Mouse (Mus musculus) limb, embryonic 11.5 days (tissue): ENCODE measurements around the gene Ndufs4. TPM values are rescaled to one million over a fixed set of nuclear protein-coding genes. Genes with fewer than 3 reads are reported as not detected.

Experiments used
- ATAC-seq: fragments of 200-750 bp; cut with Nextera tagmentation; 2 replicates; pipeline ENCODE4 v1.8.0; 2017; ENCODE audit warnings: low read depth; ENCODE audit not compliant: insufficient number of reproducible peaks, low FRiP score, low TSS enrichment
- DNase-seq: peaks from one replicate; pipeline ENCODE4 v3.0.0-alpha.2; 2015; ENCODE audit warnings: low spot score
- H3K27ac ChIP-seq: fragments of 300-500 bp; sonication (generic); replicated peaks from 2 replicates; pipeline ENCODE4 v1.5.1; 2014; ENCODE audit warnings: low read depth, mild to moderate bottlenecking, low read length
- H3K27me3 ChIP-seq: fragments of 300-500 bp; sonication (generic); 2 replicates; pipeline ENCODE4 v1.6.1; 2014; ENCODE audit warnings: mild to moderate bottlenecking, low read length, mixed read lengths; ENCODE audit not compliant: control insufficient read depth, insufficient read depth
- H3K36me3 ChIP-seq: fragments of 300-500 bp; sonication (generic); 2 replicates; pipeline ENCODE4 v1.6.1; 2014; ENCODE audit warnings: mild to moderate bottlenecking, low read length, moderate library complexity, mixed read lengths; ENCODE audit not compliant: control insufficient read depth, insufficient read depth
- H3K4me1 ChIP-seq: fragments of 300-500 bp; sonication (generic); 2 replicates; pipeline ENCODE4 v1.6.1; 2014; ENCODE audit warnings: low read length, mixed read lengths; ENCODE audit not compliant: control insufficient read depth, insufficient read depth
- H3K4me2 ChIP-seq: fragments of 300-500 bp; sonication (generic); 2 replicates; pipeline ENCODE4 v1.6.1; 2014; ENCODE audit warnings: low read depth, mild to moderate bottlenecking, moderate library complexity; ENCODE audit not compliant: severe bottlenecking
- H3K4me3 ChIP-seq: fragments of 300-500 bp; sonication (generic); 2 replicates; pipeline ENCODE4 v1.5.1; 2014; ENCODE audit warnings: low read depth, low read length
- H3K9ac ChIP-seq: fragments of 300-500 bp; sonication (generic); 2 replicates; pipeline ENCODE4 v1.6.1; 2014; ENCODE audit warnings: mild to moderate bottlenecking, low read length
- H3K9me3 ChIP-seq: fragments of 300-500 bp; sonication (generic); 2 replicates; pipeline ENCODE4 v1.6.1; 2016; ENCODE audit warnings: low read length; ENCODE audit not compliant: control insufficient read depth
- WGBS: fragments of 180-500 bp; shearing (Covaris S2); extraction: QIAGEN DNeasy Blood & Tissue Kit; methylation state at CpG from one replicate; pipeline ENCODE4 v1.1.7; 2014; 5-methylcytosine and 5-hydroxymethylcytosine counted together
- polyA plus RNA-seq: library from polyadenylated mRNA; unstranded; fragments of >200 nt; fragmentation: Nextera tagmentation; extraction: Ambion mirVana; gene quantifications from 2 replicates; pipeline ENCODE4 v1.2.1, GENCODE M21; 2014

The Ndufs4 gene
- polyA plus RNA-seq = 310 and 323 TPM in 2 replicates

DNA sequence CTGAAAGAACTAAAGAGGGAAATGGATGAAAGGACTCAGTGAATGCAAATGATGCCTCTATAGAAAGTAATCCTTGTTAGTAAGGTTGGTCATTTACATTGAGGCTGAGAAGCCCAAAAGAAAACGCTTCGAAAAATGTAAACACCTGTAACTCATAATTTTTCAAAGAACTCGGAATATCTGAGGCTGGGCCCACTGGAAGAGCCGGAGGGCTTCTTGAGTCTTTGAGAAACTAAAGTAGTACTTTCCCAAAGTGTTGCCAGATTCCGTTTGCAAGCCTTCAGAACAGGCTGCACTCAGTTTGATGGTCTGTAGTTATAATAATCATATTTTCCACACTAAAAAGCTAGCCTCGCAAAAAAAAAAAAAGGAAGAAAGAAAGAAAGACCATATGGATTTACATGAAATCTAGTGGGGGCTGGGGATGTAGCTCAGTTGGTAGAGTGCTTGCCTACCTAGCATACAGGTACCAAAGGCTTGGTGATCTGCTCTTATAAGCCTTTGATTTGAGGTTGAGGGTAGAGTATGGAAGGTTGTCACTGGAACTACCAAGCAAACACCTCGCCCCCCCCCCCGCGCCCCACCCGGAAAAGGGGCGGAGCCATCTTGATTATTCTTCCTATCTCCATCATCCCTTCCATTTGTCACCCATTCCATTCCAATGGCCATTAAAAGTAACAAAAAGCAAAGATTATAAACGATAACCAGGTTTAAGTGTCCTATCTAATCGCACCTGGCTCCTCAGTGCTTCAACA lies at the start of gene Ndufs4:
Gene Ndufs4, minus strand, starts transcription at position 48 of the 755 bp plus-strand sequence.
- ATAC-seq = no peak; the same call in 1 of the 2 replicates
- H3K4me2 ChIP-seq = peak within 1 kb of the TSS; percentile 71
- no peaks in the 10 kb centered on the region for H3K27me3 ChIP-seq
- H3K36me3 ChIP-seq = no peaks in the 10 kb centered on the region
- H3K27ac ChIP-seq = peak within 1 kb of the TSS; percentile 57; the same call in 1 of the 2 replicates
- no peak for DNase-seq
- WGBS = 44% methylated on average over 13 of the region's 13 CpGs
- peak within 1 kb of the TSS; percentile 78 for H3K9ac ChIP-seq
- no peaks in the 10 kb centered on the region for H3K9me3 ChIP-seq
- H3K4me3 ChIP-seq = peak within 1 kb of the TSS; percentile 77
- H3K4me1 ChIP-seq = 0 out of 2 replicates have a peak, but pooled peaks cover 2% of the 10 kb centered on the region

DNA sequence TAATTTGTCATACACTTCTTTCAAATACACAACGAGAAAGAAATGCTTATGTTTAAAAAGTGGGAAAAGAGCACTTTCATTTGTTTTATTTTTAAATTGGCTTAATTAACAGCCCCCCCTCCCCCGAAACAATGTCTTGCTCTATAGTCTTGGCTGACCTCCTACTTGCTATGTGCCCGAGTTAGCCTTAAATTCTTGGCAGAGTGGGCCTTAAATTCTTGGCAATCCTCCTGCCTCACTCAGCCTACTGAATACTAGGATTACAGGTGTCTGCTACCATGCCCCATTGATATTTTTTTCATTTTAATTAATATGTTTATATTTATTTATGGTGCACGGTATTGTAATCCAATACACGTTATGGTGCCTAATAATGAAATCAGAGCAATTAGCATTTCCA lies 44.4 kb upstream of the Ndufs4 start:
- 89% methylated on average over 5 of the region's 5 CpGs for WGBS
- no peak overlapping the region for H3K4me2 ChIP-seq
- ATAC-seq (no peak), DNase-seq (no peak)
- no peak overlapping the region for H3K4me3 ChIP-seq
- H3K4me1 ChIP-seq = no peaks in the 10 kb centered on the region
- no peak overlapping the region for H3K9ac ChIP-seq
- no peaks in the 10 kb centered on the region for H3K9me3 ChIP-seq
- no peaks in the 10 kb centered on the region for H3K27me3 ChIP-seq
- H3K27ac ChIP-seq = no peak overlapping the region
- H3K36me3 ChIP-seq = no peaks in the 10 kb centered on the region

DNA sequence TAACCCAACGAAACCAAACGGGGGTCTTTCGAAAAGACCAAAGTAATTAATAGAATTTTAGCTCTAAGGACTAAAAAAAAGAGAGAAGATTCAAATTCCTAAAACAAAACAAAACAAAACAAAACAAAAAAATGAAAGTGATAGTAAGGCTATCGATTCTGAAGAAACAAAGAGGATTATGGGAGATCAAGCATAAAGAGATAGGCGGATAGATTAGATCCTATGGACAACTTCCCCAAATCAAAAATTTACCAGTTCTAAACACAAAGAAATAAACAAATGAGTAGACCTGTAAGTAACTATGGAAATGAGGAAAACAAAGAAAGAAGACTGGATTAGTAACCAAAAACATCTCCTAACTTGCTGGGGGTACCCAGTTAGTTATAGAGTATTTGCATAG lies 37.2 kb upstream of the Ndufs4 start:
- no peaks in the 10 kb centered on the region for H3K9me3 ChIP-seq
- no peak overlapping the region for H3K27ac ChIP-seq
- H3K4me2 ChIP-seq = no peak overlapping the region
- DNase-seq (no peak), ATAC-seq (no peak)
- 97% methylated on average over 5 of the region's 5 CpGs for WGBS
- no peak overlapping the region for H3K4me3 ChIP-seq
- H3K36me3 ChIP-seq = no peaks in the 10 kb centered on the region
- H3K4me1 ChIP-seq = no peaks in the 10 kb centered on the region
- H3K27me3 ChIP-seq = no peaks in the 10 kb centered on the region
- H3K9ac ChIP-seq = no peak overlapping the region

DNA sequence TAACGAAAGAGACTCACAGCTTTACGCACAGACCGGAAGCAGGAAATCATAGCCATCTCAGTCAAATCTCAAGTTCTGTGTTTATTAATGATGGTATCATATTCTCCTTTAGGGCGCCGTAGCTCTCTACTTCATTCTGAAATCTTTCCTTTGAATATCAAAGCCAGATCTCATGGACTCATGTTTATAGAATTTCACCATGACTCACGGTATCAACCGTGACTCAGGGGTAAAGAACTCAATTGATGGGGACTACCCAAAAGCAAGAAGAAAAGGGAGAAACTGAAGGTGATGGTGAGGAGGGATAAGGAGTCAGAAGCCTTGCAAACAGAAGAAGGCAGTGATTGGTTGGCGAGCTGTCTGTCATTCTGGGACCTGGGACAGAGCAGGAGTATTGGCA lies 32.2 kb upstream of the Ndufs4 start:
- no peaks in the 10 kb centered on the region for H3K36me3 ChIP-seq
- no peaks in the 10 kb centered on the region for H3K27me3 ChIP-seq
- ATAC-seq = no peak
- H3K9me3 ChIP-seq = no peaks in the 10 kb centered on the region
- H3K4me2 ChIP-seq = no peak overlapping the region
- H3K4me1 ChIP-seq = no peaks in the 10 kb centered on the region
- H3K27ac ChIP-seq = no peak overlapping the region
- no peak overlapping the region for H3K9ac ChIP-seq
- WGBS = 89% methylated on average over 8 of the region's 8 CpGs
- no peak for DNase-seq
- H3K4me3 ChIP-seq = no peak overlapping the region

DNA sequence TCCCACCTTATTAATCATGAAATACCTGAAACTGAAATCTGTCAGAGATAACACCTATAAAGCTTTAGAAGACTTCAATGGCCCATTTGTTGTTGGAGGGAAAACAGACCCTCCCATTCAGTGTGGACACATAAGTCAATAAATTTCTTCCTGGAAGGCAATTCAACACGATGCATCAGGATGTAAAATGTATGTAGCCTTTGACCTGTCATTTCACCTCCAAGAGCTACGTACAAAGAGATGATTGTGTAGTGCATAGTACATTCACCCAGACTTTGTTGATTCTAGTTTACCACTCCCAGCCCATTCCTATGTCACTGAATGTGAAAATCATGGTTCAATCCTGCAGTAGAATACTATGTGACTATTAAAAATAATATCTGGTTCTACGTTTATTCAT lies 31.3 kb upstream of the Ndufs4 start:
- ATAC-seq (no peak), DNase-seq (no peak)
- WGBS = 75% methylated on average over 3 of the region's 3 CpGs

DNA sequence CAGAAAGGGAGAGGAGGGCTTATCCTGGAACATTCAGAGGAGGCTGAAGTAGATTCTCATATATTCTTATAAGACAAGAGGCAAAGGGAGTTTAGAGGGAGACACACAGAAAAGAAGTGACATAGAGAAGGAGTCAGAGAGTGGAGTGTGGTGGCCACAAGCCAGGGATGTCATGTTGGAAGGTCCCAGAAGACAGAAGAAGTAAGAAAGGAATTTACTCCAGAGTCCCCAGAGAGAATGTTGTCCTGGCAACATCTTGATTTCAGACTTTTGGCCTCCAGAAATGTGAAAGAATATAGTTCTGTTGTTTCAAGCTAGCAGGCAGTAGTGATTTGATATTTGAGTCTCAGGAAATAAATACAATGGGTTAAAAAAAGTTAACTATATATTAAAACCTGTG lies 24.3 kb upstream of the Ndufs4 start:
- Histone ChIP-seq H3K36me3 (no peaks in the 10 kb centered on the region), H3K4me2 (no peak overlapping the region), H3K27me3 (no peaks in the 10 kb centered on the region), H3K9me3 (no peaks in the 10 kb centered on the region), H3K9ac (no peak overlapping the region), H3K4me3 (no peak overlapping the region), H3K4me1 (no peaks in the 10 kb centered on the region), H3K27ac (no peak overlapping the region)
- DNase-seq (no peak), ATAC-seq (no peak)

More for the DNA sequence above, 31.3 kb upstream of the Ndufs4 start:
- H3K9ac ChIP-seq = no peak overlapping the region
- H3K27ac ChIP-seq = no peak overlapping the region
- H3K9me3 ChIP-seq = no peaks in the 10 kb centered on the region
- no peak overlapping the region for H3K4me3 ChIP-seq
- no peaks in the 10 kb centered on the region for H3K4me1 ChIP-seq
- H3K4me2 ChIP-seq = no peak overlapping the region
- no peaks in the 10 kb centered on the region for H3K27me3 ChIP-seq
- H3K36me3 ChIP-seq = no peaks in the 10 kb centered on the region

DNA sequence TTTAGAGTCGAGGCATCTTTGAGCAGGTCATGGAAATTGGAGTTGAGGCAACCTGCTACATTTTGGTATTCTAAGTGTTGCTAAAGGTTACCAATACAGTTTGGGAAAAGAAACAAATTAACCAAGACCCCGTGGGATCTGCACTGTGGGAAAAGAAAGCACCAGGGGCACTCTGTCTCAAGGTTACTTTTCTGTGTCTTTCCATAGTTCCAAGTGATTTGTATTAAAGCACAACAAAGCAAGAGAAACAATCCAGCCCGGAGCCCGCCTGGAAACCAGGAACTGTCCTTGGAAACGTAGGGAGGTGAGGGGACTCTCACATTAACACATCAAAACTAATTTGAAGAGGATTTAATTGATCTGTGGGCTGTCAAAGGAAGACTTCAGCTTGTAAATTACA lies 18.8 kb upstream of the Ndufs4 start:
- no peaks in the 10 kb centered on the region for H3K36me3 ChIP-seq
- H3K9ac ChIP-seq = no peak overlapping the region
- no peak overlapping the region for H3K4me3 ChIP-seq
- ATAC-seq (no peak), DNase-seq (no peak)
- no peaks in the 10 kb centered on the region for H3K27me3 ChIP-seq
- H3K9me3 ChIP-seq = no peaks in the 10 kb centered on the region
- no peak overlapping the region for H3K27ac ChIP-seq
- no peak overlapping the region for H3K4me2 ChIP-seq
- H3K4me1 ChIP-seq = no peaks in the 10 kb centered on the region
- 9% methylated on average over 5 of the region's 5 CpGs for WGBS

DNA sequence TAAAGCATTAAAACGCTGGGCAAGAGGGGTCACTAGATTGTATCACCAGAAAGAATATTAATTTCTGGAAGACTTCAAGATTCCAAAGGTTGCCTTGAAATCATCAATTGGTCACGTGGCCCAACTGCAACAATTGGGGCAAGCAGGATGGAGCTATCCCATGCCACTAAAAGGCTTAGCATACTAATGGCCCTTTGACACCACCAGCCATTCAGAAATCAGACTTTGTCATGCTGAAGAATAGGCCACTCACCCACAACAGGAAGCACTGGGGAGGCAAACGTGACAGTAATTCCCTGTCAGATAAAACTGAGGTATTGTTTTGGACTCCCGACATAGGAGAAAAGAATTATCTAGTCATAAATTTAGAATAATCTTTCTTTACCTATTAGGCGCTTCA lies 18.4 kb upstream of the Ndufs4 start:
- no peak overlapping the region for H3K4me2 ChIP-seq
- 15% methylated on average over 5 of the region's 5 CpGs for WGBS
- no peak overlapping the region for H3K9ac ChIP-seq
- no peaks in the 10 kb centered on the region for H3K4me1 ChIP-seq
- ATAC-seq (no peak), DNase-seq (no peak)
- no peak overlapping the region for H3K27ac ChIP-seq
- no peaks in the 10 kb centered on the region for H3K27me3 ChIP-seq
- H3K36me3 ChIP-seq = no peaks in the 10 kb centered on the region
- H3K4me3 ChIP-seq = no peak overlapping the region
- H3K9me3 ChIP-seq = no peaks in the 10 kb centered on the region
